Mouse (Mus musculus) adrenal gland, postnatal 4 days (tissue): ENCODE data around the gene Copz2. TPM values are rescaled to one million over a fixed set of nuclear protein-coding genes. Genes with fewer than 3 reads are reported as not detected.
"Not testable (repeated sequence)": the region's sequence is repeated elsewhere in the genome, so short reads cannot be mapped to it uniquely, and the experiment has no call there.

Experiments
- DNase-seq, 2 experiments: peaks; one replicate each; pipeline ENCODE4 v3.0.0; 2021 to 2022; ENCODE audit warnings: low spot score in 2 of 2, mixed read lengths in 2 of 2
- total RNA-seq, 2 experiments: library from RNA; stranded (reverse); gene quantifications; 2 replicates each; pipeline ENCODE4 v1.2.3; 2021

Gene Copz2
- total RNA-seq, 2 experiments from 2014 or later: 53.2 to 62.5 TPM

- no peak for DNase-seq
These were observed 21.8 kb upstream of the Copz2 start for GRCm38 (mm10) chr11:96827917-96828316.

DNA sequence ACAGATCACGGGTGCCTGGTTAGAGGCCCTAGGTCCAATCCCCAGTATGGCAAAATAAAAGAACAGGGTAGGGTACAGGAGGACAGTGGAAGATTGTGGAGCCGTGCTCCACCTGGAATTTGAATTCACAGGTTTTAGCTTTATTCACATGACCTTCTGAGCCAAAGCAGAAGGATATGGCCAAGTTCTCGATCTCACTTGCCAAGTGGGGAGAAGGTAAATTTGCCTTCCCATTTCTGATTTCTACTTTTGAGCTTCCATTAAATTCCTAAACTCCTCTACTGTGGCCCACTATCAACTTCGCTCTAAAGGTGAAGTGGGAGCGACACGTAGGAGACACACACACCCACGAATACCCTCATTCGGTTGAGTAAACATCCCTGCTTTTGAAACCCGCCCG, 20.8 kb upstream of the Copz2 start:
- DNase-seq: no peak

- peak; percentile 82 to 86 for DNase-seq
These were observed 20.3 kb upstream of the Copz2 start for GRCm38 (mm10) chr11:96829403-96829812.

DNA sequence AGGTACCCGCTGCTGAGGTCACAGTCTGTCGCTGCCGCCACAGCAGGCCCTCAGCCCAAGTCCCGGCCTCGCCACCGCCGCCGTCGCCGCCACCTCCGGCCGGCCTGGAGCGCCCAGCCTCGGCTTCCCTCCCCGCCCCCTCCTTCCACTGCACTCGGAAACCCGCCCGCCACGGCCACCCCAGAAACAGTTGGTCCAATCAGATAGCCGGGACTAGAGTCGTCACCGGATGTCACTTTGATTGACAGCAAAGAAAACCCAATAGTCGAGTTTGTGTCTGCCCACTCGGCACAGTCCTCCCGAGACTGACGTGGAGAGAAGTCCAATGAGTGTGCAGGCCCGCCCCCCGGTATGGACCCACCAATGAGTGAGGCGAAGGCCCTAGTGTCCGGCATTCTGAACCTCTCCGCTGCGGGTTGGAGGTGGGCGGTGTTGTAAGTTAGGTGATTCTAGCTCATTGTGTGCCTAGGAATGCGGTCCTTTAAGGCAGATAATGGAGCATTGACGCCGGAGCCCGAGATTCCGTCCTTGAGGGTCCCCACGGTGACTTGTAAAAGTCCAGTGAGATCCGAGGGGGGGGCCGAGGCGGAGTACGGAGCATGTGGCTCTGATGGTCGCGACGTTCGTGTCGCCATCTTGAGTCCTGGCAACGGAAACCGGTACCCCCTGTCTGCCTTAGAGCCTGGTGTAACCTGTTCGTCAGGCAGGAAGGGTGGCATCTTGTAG, 19.7 kb upstream of the Copz2 start, which contains the start of gene Nfe2l1:
TSS of gene Nfe2l1 (minus strand) at position 156 of the 726 bp plus-strand sequence.
- peak; percentile 90 to 92 for DNase-seq

DNA sequence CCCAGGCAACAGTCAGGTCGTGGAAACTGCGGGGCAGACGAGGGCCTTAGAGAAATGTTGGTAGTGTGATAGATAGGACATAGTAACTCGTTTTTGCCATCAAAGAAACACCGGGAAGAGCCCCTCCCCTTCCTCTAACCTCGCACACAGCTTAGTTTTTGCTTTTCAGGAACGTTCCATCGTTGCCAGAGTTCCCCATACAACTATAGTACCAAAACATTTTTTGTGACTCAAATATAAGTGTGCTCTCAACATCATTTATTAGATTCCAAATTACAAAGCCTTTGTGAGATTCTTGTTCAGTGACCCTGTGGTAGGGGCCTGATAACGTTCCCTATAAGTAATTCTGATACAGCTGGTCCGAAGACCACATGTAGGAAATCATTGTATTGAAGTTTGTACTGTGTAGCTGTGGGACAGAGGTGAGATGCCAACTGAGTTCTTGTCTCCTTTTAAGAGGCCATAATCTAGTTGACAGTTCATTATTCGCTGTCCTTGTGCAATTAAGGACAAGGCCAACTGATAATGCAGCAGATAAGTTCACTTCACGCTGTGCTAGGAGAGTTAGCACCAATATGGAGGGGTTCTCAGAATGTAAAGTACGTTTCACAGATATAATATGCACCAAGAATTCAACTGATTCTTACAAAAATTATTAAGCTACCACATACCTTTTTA, 19.0 kb upstream of the Copz2 start:
- DNase-seq: no peak

- no peak for DNase-seq
These were observed 18.2 kb upstream of the Copz2 start for GRCm38 (mm10) chr11:96831516-96831915.

DNA sequence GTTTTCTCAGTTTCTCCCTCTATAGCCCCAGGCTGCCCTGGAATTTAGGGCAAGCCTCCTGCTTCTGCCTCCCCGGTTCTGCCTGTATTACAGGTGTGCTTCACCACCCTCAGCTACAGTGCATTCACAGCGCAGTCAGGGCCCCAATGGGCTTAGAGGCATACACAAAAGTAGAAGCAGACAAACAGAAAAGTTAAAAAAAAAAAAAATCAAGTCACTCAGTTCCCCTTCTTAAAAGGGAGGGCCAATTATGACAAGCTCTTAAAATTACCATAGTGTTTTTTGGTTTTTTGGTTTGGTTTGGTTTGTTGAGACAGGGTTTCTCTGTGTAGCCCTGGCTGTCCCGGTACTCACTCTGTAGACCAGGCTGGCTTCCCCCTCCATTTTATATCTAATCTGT, 17.1 kb upstream of the Copz2 start:
- DNase-seq: no peak

- no peak for DNase-seq
These were observed 16.7 kb upstream of the Copz2 start for GRCm38 (mm10) chr11:96832973-96833372.

DNA sequence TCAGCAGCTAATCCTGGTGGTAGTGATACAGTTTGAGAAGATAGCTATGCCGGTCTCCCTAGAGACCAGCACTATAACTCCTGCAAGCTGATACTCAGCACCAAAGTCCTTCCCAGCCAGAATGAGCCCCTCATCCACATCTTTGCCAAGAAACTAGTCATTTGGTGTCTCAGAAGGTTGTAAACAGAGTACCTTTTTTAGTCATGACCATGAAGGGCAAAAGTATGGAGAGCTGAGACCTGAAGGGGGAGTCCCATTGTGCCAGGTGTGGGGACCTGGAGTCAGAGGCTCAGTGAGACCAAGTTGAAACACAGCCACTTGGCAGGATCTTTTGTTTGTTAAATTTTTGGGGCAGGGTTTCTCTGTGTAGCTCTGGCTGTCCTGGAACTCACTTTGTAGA, 15.5 kb upstream of the Copz2 start:
- no peak for DNase-seq

GRCm38 (mm10) chr11:96837298-96837697, 12.4 kb upstream of the Copz2 start:
- DNase-seq: no peak

DNA sequence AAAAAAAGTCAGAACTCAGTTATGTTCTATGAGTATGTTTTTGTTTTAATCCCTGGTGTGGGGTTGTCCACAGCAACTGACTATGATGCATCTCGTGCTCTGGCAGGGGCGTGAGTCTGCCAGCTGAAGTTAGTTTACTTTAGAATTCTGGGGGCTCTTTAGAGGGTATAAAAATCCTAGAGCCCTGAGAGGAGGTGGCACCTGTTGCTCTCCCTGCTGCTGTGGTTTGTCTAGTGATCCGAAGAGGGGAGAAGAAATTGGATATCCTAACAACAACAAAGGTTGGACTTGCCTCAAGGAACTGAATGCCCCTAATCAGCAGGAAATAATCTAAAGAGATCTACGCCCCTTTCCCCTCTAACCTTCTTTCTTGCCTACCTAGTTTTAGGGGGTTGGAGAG, 11.3 kb upstream of the Copz2 start:
- DNase-seq: no peak

DNA sequence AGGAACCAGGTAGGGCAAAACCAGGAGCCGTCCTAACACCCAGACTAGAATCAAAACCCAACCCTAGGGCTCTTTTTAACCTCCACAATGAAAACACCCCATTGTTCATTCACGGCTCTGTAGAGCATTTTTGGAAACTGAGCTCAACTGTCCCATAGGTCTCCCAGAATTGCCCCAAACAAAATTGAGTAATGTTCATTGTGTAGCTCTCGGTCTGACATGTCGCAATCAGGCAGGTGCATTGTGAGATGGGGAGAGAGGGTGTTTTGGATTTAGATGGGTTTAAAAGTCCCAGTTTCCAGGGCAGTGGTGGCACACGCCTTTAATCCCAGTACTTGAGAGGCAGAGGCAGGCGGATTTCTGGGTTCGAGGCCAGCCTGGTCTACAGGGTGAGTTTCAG, 10.2 kb upstream of the Copz2 start:
- no peak for DNase-seq

- no peak for DNase-seq
These were observed 9.8 kb upstream of the Copz2 start for GRCm38 (mm10) chr11:96839877-96840276.

DNA sequence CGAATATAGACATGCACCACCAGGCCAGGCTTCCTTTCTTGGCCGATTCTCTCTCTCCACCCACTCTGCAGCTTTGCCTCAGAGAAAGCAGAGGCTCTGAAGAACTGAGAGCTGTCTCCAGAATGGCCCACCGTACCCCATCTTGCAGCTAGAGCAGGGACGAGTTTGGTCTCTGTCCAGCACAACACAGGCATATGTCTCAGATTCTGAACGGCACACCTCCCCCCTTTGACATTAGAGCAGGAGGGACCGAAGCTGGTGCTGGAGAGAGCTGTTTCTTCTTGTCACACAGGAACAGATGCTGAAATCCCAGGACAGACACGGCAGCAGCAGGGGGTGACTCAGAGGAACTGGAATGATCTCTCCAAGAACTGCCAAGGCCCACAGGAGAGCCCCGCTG, 9.4 kb upstream of the Copz2 start:
- no peak for DNase-seq

- no peak for DNase-seq
These were observed 6.0 kb upstream of the Copz2 start for GRCm38 (mm10) chr11:96843627-96844026.

DNA sequence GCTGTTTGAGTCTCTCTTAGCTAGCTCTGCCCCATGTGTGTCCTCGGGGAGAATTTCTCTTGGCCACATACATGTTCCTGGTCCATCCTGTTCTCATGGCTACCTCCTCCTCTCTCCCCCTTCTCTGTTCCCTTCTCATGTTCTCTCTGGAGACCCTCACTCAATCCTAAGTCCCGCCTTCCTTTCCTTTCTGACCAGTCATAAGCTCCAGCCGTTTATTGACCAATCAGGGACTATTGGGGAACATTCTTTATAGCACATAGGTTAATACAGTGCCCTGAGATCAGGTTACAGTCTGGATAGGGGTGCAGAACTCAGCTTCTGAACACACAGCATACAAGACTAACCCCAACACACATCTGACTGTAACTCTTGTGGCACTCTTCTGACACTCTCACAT, 2.4 kb upstream of the Copz2 start:
- DNase-seq: no peak

- no peak for DNase-seq
These were observed 976 bp upstream of the Copz2 start for GRCm38 (mm10) chr11:96848694-96849093.

- DNase-seq: not testable (repeated sequence)
These were observed 525 bp upstream of the Copz2 start for GRCm38 (mm10) chr11:96849145-96849544.

GRCm38 (mm10) chr11:96857446-96857845, 7.8 kb downstream of the Copz2 start:
- no peak for DNase-seq

GRCm38 (mm10) chr11:96859635-96860034, 10.0 kb downstream of the Copz2 start:
- DNase-seq: no peak

DNA sequence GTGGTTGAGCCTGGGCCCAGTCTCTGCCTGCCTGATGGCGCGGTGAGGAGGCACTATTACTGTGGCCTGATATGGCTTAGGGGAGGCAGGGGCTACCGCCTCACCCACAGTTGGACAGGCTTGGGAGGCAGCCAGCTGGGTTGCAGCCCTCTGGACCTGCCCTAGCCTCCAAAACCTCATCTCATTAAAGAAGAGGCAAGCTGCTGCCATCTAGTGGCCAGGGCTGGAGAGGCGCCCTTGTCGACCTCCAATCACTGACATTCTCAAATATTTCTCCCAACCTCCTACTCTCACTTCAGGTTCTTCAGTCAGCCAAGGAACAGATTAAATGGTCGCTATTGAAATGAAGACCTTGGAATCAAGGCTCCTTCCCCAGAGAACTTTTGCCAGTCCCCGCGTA, 10.9 kb downstream of the Copz2 start:
- peak; percentile 53 to 62 for DNase-seq

DNA sequence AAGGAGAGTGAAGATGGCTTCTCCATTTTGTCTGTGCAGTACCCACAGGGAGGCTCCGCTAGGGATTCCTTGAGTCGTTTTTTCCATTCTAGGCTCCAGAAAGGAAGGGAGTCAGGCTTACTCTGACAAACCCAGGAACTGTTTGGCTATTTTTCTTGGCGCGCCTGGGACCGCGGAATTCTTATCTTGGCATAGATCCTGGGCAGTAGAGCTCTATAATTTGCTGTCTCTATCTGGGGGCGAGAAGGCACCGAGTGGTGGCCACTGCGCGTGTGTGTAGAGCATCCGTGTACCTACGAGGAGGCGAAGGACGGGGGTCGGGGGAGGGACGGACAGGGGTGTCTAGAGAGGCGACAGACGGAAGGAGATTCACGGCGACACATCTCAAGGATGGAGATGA, 11.8 kb downstream of the Copz2 start:
- DNase-seq: no peak

DNA sequence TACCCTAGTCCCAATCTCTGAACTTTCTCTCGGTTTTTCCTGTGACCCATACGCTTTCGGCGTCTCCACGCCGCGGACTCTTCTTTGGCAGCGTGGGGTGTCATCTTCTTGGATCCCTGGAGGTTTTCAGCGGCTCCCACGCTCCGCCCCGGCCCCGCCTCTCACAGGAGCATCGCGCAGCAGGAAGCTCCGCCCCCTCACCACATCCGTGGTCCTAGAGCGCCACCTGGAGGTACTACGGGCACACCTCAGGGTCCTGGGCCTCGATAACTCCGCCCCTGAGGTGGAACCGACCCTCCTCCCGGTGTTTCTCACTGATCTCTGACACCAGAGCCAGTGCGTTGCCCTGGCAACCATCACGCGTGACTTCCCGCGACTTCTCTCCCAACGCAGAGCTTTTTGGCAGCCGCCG, 12.2 kb downstream of the Copz2 start:
- DNase-seq: peak; percentile 93 to 95
